Mouse (Mus musculus): ENCODE data around the gene Epn2. TPM values are rescaled to one million over a fixed set of nuclear protein-coding genes. Genes with fewer than 3 reads are reported as not detected.

Epn2 gene
- polyA plus RNA-seq, 1 experiment from 2014 or later, result 65.6 TPM

GRCm38 (mm10) chr11:61514953-61515352 is 64.5 kb downstream of the Epn2 start:
- Histone ChIP-seq H3K9me3 (ENCODE audit: control insufficient read depth, low read length) (no peaks in the 10 kb centered on the region), H3K4me2 (replicated peaks) (no peak overlapping the region), H3K9ac (no peak overlapping the region), H3K27me3 (ENCODE audit: control insufficient read depth, insufficient read depth, low read length) (no peaks in the 10 kb centered on the region), H3K27ac (no peak overlapping the region), H3K4me3 (replicated peaks; ENCODE audit: low read length) (no peak overlapping the region), H3K36me3 (replicated peaks; ENCODE audit: control insufficient read depth, insufficient read depth) (peaks cover 64% of the 10 kb centered on the region), H3K4me1 (replicated peaks; ENCODE audit: control insufficient read depth, insufficient read depth, low read length) (no peaks in the 10 kb centered on the region)
- WGBS, result 27% methylated on average over 3 of the region's 3 CpGs
- DNase-seq (ENCODE audit: low spot score), result no peak
- ATAC-seq (ENCODE audit: low FRiP score), result no peak

- Histone ChIP-seq H3K27me3 (ENCODE audit: control insufficient read depth, insufficient read depth, low read length) (no peaks in the 10 kb centered on the region), H3K9me3 (ENCODE audit: control insufficient read depth, low read length) (no peaks in the 10 kb centered on the region), H3K4me3 (replicated peaks; ENCODE audit: low read length) (peak within 1 kb of the TSS; percentile 58), H3K4me1 (replicated peaks; ENCODE audit: control insufficient read depth, insufficient read depth, low read length) (peaks cover 21% of the 10 kb centered on the region), H3K27ac (peak within 1 kb of the TSS; percentile 91), H3K4me2 (replicated peaks) (peak within 1 kb of the TSS; percentile 65), H3K36me3 (replicated peaks; ENCODE audit: control insufficient read depth, insufficient read depth) (no peaks in the 10 kb centered on the region), H3K9ac (peak within 1 kb of the TSS; percentile 70)
- WGBS, result under 1% methylated on average over 39 of the region's 39 CpGs
- peak; percentile 100 for DNase-seq (ENCODE audit: low spot score)
- peak; percentile 93 for ATAC-seq (ENCODE audit: low FRiP score)
Observed at GRCm38 (mm10) chr11:61504713-61505257, 74.7 kb downstream of the Epn2 start, which contains the start of gene B9d1. Gene B9d1, plus strand, starts transcription at chr11:61505144.

GRCm38 (mm10) chr11:61503933-61504332 is 75.6 kb downstream of the Epn2 start:
- DNase-seq (ENCODE audit: low spot score), result no peak
- Histone ChIP-seq H3K4me3 (replicated peaks; ENCODE audit: low read length) (peak overlapping the region; percentile 58), H3K4me2 (replicated peaks) (peak overlapping the region; percentile 65), H3K4me1 (replicated peaks; ENCODE audit: control insufficient read depth, insufficient read depth, low read length) (peaks cover 21% of the 10 kb centered on the region), H3K27me3 (ENCODE audit: control insufficient read depth, insufficient read depth, low read length) (no peaks in the 10 kb centered on the region), H3K9me3 (ENCODE audit: control insufficient read depth, low read length) (no peaks in the 10 kb centered on the region), H3K27ac (peak overlapping the region; percentile 91), H3K36me3 (replicated peaks; ENCODE audit: control insufficient read depth, insufficient read depth) (no peaks in the 10 kb centered on the region), H3K9ac (peak overlapping the region; percentile 70)
- ATAC-seq (ENCODE audit: low FRiP score), result no peak
- WGBS, result 74% methylated on average over 8 of the region's 8 CpGs

- no peak for ATAC-seq (ENCODE audit: low FRiP score)
- Histone ChIP-seq H3K9ac (no peak overlapping the region), H3K9me3 (ENCODE audit: control insufficient read depth, low read length) (no peaks in the 10 kb centered on the region), H3K4me2 (replicated peaks) (no peak overlapping the region), H3K4me1 (replicated peaks; ENCODE audit: control insufficient read depth, insufficient read depth, low read length) (peaks cover 5% of the 10 kb centered on the region; the same call in 1 of the 2 replicates), H3K4me3 (replicated peaks; ENCODE audit: low read length) (no peak overlapping the region), H3K27ac (no peak overlapping the region), H3K36me3 (replicated peaks; ENCODE audit: control insufficient read depth, insufficient read depth) (no peaks in the 10 kb centered on the region), H3K27me3 (ENCODE audit: control insufficient read depth, insufficient read depth, low read length) (no peaks in the 10 kb centered on the region)
- DNase-seq (ENCODE audit: low spot score), result no peak
- 86% methylated on average over 6 of the region's 6 CpGs for WGBS
Observed at GRCm38 (mm10) chr11:61498736-61499504, 80.6 kb downstream of the Epn2 start.

- WGBS, result 81% methylated on average over 1 of the region's 1 CpGs
- ATAC-seq (ENCODE audit: low FRiP score) (no peak), DNase-seq (ENCODE audit: low spot score) (no peak)
- H3K4me2 ChIP-seq (replicated peaks), result no peak overlapping the region
- no peaks in the 10 kb centered on the region for H3K9me3 ChIP-seq (ENCODE audit: control insufficient read depth, low read length)
- H3K4me3 ChIP-seq (replicated peaks; ENCODE audit: low read length), result no peak overlapping the region
- no peak overlapping the region for H3K27ac ChIP-seq
- no peak overlapping the region for H3K9ac ChIP-seq
- H3K36me3 ChIP-seq (replicated peaks; ENCODE audit: control insufficient read depth, insufficient read depth), result peaks cover 3% of the 10 kb centered on the region; the same call in 1 of the 2 replicates
- peaks cover 8% of the 10 kb centered on the region for H3K4me1 ChIP-seq (replicated peaks; ENCODE audit: control insufficient read depth, insufficient read depth, low read length)
- no peaks in the 10 kb centered on the region for H3K27me3 ChIP-seq (ENCODE audit: control insufficient read depth, insufficient read depth, low read length)
Observed at GRCm38 (mm10) chr11:61497490-61497889, 82.0 kb downstream of the Epn2 start.

GRCm38 (mm10) chr11:61495528-61495927 is 84.0 kb downstream of the Epn2 start:
- ATAC-seq (ENCODE audit: low FRiP score) (no peak), DNase-seq (ENCODE audit: low spot score) (no peak)
- Histone ChIP-seq H3K4me2 (replicated peaks) (no peak overlapping the region; the same call in 1 of the 2 replicates), H3K27me3 (ENCODE audit: control insufficient read depth, insufficient read depth, low read length) (no peaks in the 10 kb centered on the region), H3K4me3 (replicated peaks; ENCODE audit: low read length) (no peak overlapping the region), H3K4me1 (replicated peaks; ENCODE audit: control insufficient read depth, insufficient read depth, low read length) (peaks cover 11% of the 10 kb centered on the region), H3K27ac (no peak overlapping the region), H3K9ac (no peak overlapping the region), H3K36me3 (replicated peaks; ENCODE audit: control insufficient read depth, insufficient read depth) (peaks cover 22% of the 10 kb centered on the region), H3K9me3 (ENCODE audit: control insufficient read depth, low read length) (no peaks in the 10 kb centered on the region)
- WGBS, result 86% methylated on average over 2 of the region's 2 CpGs

- WGBS, result under 1% methylated on average over 61 of the region's 62 CpGs
- peak; percentile 98 for ATAC-seq (ENCODE audit: low FRiP score)
Observed at GRCm38 (mm10) chr11:61494129-61494997, 85.1 kb downstream of the Epn2 start, which contains the start of gene Mapk7. Gene Mapk7, minus strand, starts transcription at chr11:61494406.

GRCm38 (mm10) chr11:61493525-61494128 is 85.9 kb downstream of the Epn2 start:
- peaks cover 41% of the 10 kb centered on the region for H3K36me3 ChIP-seq (replicated peaks; ENCODE audit: control insufficient read depth, insufficient read depth)
- WGBS, result 1% methylated on average over 45 of the region's 50 CpGs
- H3K27ac ChIP-seq, result peak overlapping the region; percentile 92
- H3K27me3 ChIP-seq (ENCODE audit: control insufficient read depth, insufficient read depth, low read length), result no peaks in the 10 kb centered on the region
- DNase-seq (ENCODE audit: low spot score) (peak; percentile 34), ATAC-seq (ENCODE audit: low FRiP score) (peak; percentile 72)
- H3K4me2 ChIP-seq (replicated peaks), result peak overlapping the region; percentile 75
- peak overlapping the region; percentile 89 for H3K4me3 ChIP-seq (replicated peaks; ENCODE audit: low read length)
- peaks cover 11% of the 10 kb centered on the region for H3K4me1 ChIP-seq (replicated peaks; ENCODE audit: control insufficient read depth, insufficient read depth, low read length)
- H3K9me3 ChIP-seq (ENCODE audit: control insufficient read depth, low read length), result no peaks in the 10 kb centered on the region
- H3K9ac ChIP-seq, result peak overlapping the region; percentile 89

More at GRCm38 (mm10) chr11:61494129-61494997, 85.1 kb downstream of the Epn2 start, which contains the start of gene Mapk7:
- peak within 1 kb of the TSS; percentile 75 for H3K4me2 ChIP-seq (replicated peaks)
- H3K9ac ChIP-seq, result peak within 1 kb of the TSS; percentile 89
- peaks cover 34% of the 10 kb centered on the region for H3K36me3 ChIP-seq (replicated peaks; ENCODE audit: control insufficient read depth, insufficient read depth)
- DNase-seq (ENCODE audit: low spot score), result peak; percentile 100
- H3K27ac ChIP-seq, result peak within 1 kb of the TSS; percentile 92
- peak within 1 kb of the TSS; percentile 89 for H3K4me3 ChIP-seq (replicated peaks; ENCODE audit: low read length)
- no peaks in the 10 kb centered on the region for H3K27me3 ChIP-seq (ENCODE audit: control insufficient read depth, insufficient read depth, low read length)
- H3K4me1 ChIP-seq (replicated peaks; ENCODE audit: control insufficient read depth, insufficient read depth, low read length), result peaks cover 11% of the 10 kb centered on the region
- no peaks in the 10 kb centered on the region for H3K9me3 ChIP-seq (ENCODE audit: control insufficient read depth, low read length)

Measured in hindbrain, embryonic 14.5 days (tissue).